Mouse (Mus musculus) lung, embryonic 16.5 days (tissue): Measurements from ENCODE around the gene Atoh1. TPM values are rescaled to one million over a fixed set of nuclear protein-coding genes. Genes with fewer than 3 reads are reported as not detected.

Experiments used
- ATAC-seq: fragments of 200-750 bp; cut with Nextera tagmentation; 2 replicates; pipeline ENCODE4 v1.8.0; 2017; ENCODE audit warnings: low read depth, mild to moderate bottlenecking, moderate library complexity
- H3K27ac ChIP-seq: fragments of 300-500 bp; sonication (generic); 2 replicates; pipeline ENCODE4 v1.5.1; 2014; ENCODE audit warnings: mild to moderate bottlenecking, control low read depth, low read length
- H3K27me3 ChIP-seq: fragments of 300-500 bp; sonication (generic); 2 replicates; pipeline ENCODE4 v1.6.1; 2014; ENCODE audit warnings: low read depth, low read length, mixed read lengths; ENCODE audit not compliant: control insufficient read depth, insufficient read depth
- H3K36me3 ChIP-seq: fragments of 300-500 bp; sonication (generic); 2 replicates; pipeline ENCODE4 v1.6.1; 2014; ENCODE audit warnings: low read length; ENCODE audit not compliant: control insufficient read depth, insufficient read depth
- H3K4me1 ChIP-seq: fragments of 300-500 bp; sonication (generic); replicated peaks from 2 replicates; pipeline ENCODE4 v1.6.1; 2014; ENCODE audit warnings: low read length, mixed read lengths; ENCODE audit not compliant: control insufficient read depth, insufficient read depth
- H3K4me2 ChIP-seq: fragments of 300-500 bp; sonication (generic); 2 replicates; pipeline ENCODE4 v1.6.1; 2014; ENCODE audit warnings: low read depth, low read length, control low read depth
- H3K4me3 ChIP-seq: fragments of 300-500 bp; sonication (generic); 2 replicates; pipeline ENCODE4 v1.5.1; 2014; ENCODE audit warnings: mild to moderate bottlenecking, low read length, control low read depth
- H3K9ac ChIP-seq: fragments of 300-500 bp; sonication (generic); 2 replicates; pipeline ENCODE4 v1.6.1; 2014; ENCODE audit warnings: low read length, control low read depth
- H3K9me3 ChIP-seq: fragments of 300-500 bp; sonication (generic); 2 replicates; pipeline ENCODE4 v1.6.1; 2016; ENCODE audit warnings: low read length; ENCODE audit not compliant: control insufficient read depth
- WGBS: fragments of 180-500 bp; shearing (Covaris S2); extraction: QIAGEN DNeasy Blood & Tissue Kit; methylation state at CpG from one replicate; pipeline ENCODE4 v1.1.7; 2014; 5-methylcytosine and 5-hydroxymethylcytosine counted together
- polyA plus RNA-seq: library from polyadenylated mRNA; unstranded; fragments of >200 nt; fragmentation: Nextera tagmentation; extraction: Ambion mirVana; gene quantifications from 2 replicates; pipeline ENCODE4 v1.2.1, GENCODE M21; 2015

Gene Atoh1
- polyA plus RNA-seq, 1 experiment from 2014 or later = 0.06 TPM

DNA sequence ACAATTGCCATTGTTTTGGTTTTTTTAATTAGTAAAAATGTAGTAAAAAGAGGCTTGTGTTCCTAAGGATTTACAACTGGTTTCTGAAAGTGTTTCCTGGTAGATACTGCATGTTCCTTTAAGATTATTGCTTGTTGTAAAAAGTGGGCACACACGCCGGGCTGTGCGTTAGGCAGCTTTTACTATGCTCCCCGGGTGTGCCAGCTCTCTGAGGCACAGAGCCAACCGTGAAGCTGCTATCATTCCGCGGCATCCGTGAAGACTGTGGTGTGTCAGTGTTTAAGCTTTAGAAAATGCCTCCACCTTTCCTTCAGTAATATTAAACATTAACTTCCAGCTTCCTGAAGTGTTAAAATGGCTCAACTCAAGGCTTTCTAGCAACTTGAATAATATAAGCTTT is 35.0 kb downstream of the Atoh1 start:
- WGBS = 46% methylated on average over 8 of the region's 8 CpGs
- H3K4me1 ChIP-seq = no peaks in the 10 kb centered on the region

DNA sequence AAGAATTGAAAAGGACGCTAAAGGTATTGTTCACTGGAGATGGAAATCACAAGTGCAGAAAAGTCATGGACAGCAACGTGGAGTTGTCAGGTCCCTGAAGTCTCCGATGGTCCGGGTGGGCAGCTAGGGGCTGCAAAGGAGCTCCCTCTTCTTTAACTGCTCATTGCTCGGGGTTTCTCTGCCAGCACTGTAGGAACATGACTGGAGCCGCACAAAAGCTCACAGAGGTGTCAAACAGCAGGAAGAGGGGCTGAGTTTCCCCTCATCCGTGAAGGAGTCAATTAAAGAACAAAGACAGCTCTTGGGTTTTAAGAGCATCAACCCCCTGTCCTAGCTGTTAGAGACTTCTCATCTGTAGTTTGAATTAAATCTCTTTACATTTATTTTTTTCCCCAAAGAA is 44.5 kb downstream of the Atoh1 start:
- Histone ChIP-seq H3K9me3 (no peaks in the 10 kb centered on the region), H3K4me1 (no peaks in the 10 kb centered on the region), H3K9ac (no peak overlapping the region), H3K27ac (no peak overlapping the region), H3K36me3 (no peaks in the 10 kb centered on the region), H3K4me2 (no peak overlapping the region), H3K27me3 (no peaks in the 10 kb centered on the region), H3K4me3 (no peak overlapping the region)
- ATAC-seq = no peak
- 21% methylated on average over 7 of the region's 7 CpGs for WGBS

More for the DNA sequence above, 35.0 kb downstream of the Atoh1 start:
- no peak overlapping the region for H3K9ac ChIP-seq
- H3K4me3 ChIP-seq = no peak overlapping the region
- H3K27ac ChIP-seq = no peak overlapping the region
- no peak for ATAC-seq
- H3K9me3 ChIP-seq = no peaks in the 10 kb centered on the region
- H3K4me2 ChIP-seq = no peak overlapping the region
- no peaks in the 10 kb centered on the region for H3K27me3 ChIP-seq
- H3K36me3 ChIP-seq = no peaks in the 10 kb centered on the region
